Mouse (Mus musculus): ENCODE measurements around the gene Canx. TPM values are rescaled to one million over a fixed set of nuclear protein-coding genes. Genes with fewer than 3 reads are reported as not detected.

Gene Canx
- total and polyA plus RNA-seq, 3 experiments = 575 to 627 (median 607) TPM

DNA sequence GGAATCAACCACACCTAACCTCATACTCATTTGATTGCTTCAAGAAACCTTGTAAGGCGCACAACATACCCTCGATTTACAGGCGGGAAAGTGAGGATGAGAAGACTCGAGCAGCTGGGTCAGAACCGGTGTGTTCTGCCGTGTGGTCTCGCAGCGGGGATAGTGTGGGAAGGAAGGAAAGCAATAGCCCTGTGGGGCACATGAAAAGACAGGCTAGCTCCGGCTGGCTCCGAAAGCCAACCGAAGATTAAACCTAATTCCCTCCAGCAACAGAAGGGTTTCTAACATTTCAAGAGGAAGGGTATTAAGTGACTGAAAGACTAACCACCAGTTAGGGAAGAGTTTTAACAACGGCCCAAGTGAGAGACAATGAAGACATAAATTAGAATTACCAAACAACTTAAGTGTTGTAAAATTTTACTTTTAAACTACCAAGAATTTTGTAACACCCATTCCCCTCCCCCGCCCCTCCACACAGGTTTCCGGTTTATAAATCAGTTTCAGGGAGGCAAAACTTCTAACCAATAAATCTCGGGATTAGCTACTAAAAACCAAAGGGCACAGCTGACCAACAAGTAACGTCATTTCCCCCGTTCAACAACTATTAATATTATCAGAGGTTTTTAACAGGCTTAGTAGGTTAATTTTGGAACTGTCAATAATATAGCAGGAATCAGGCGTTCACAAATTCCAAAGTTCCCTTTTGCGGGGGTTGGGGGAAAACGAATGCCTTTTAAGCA is 34.8 kb downstream of the Canx start:
- H3K79me2 ChIP-seq (replicated peaks; ENCODE audit: control insufficient read depth, extremely low read depth, insufficient read depth, poor library complexity, severe bottlenecking) = peaks cover 43% of the 10 kb centered on the region
- H3K27ac ChIP-seq (ENCODE audit: insufficient read depth, low read depth) = no peak overlapping the region
- H3K36me3 ChIP-seq (replicated peaks in 1 of 2; ENCODE audit: control insufficient read depth in 1 of 2, insufficient read depth in 1 of 2, low read length in 1 of 2) = peaks cover 31 to 60% of the 10 kb centered on the region in 2 experiments
- dilution Hi-C loops (cut with MboI; ENCODE audit: extremely low pct_ligation_motif_present, extremely low pct_unique_long_range_greater_than_20kb, low sequenced_read_pairs) = no loop called here
- no peaks in the 10 kb centered on the region for H3K27me3 ChIP-seq (replicated peaks)
- TF ChIP-seq MAFK (IDR thresholded peaks at IDR 0.05; ENCODE audit: insufficient replicate concordance, low read length) (no peak), ELF1 (IDR thresholded peaks at IDR 0.05; ENCODE audit: low read depth, low read length) (0 out of 2 replicates have a peak, but pooled peaks have one; percentile 25), IRF4 (IDR thresholded peaks at IDR 0.05; ENCODE audit: low read depth, low read length) (0 out of 2 replicates have a peak, but pooled peaks have one; percentile 15), POLR2AphosphoS2 (IDR thresholded peaks at IDR 0.05; ENCODE audit: low read depth, low read length) (no peak), POLR2A (IDR thresholded peaks at IDR 0.05; ENCODE audit: low read depth, low read length) (no peak), ZNF384 (IDR thresholded peaks at IDR 0.05; ENCODE audit: low read depth, low read length) (no peak), RAD21 (IDR thresholded peaks at IDR 0.05; ENCODE audit: low read depth, low read length) (no peak), NRF1 (IDR thresholded peaks at IDR 0.05; ENCODE audit: low read depth, low read length) (no peak), TBP (conservative IDR thresholded peaks at IDR 0.05; ENCODE audit: low read depth, low read length) (no peak), ZC3H11A (IDR thresholded peaks at IDR 0.05; ENCODE audit: low read depth, low read length) (no peak), EP300 (IDR thresholded peaks at IDR 0.05; ENCODE audit: low read length) (no peak), JUN (IDR thresholded peaks at IDR 0.05; ENCODE audit: insufficient read depth, low read depth, low read length) (no peak), JUND (conservative IDR thresholded peaks at IDR 0.05; ENCODE audit: low read depth, low read length) (no peak), BHLHE40 (IDR thresholded peaks at IDR 0.05; ENCODE audit: low read depth, low read length) (no peak), E2F4 (IDR thresholded peaks at IDR 0.05; ENCODE audit: insufficient replicate concordance, low read depth, low read length) (no peak), HCFC1 (IDR thresholded peaks at IDR 0.05; ENCODE audit: low read depth, low read length) (no peak; the same call in 1 of the 2 replicates), MXI1 (IDR thresholded peaks at IDR 0.05; ENCODE audit: low read depth, low read length) (no peak; the same call in 1 of the 2 replicates), SMC3 (IDR thresholded peaks at IDR 0.05; ENCODE audit: low read depth, low read length) (no peak), TCF12 (IDR thresholded peaks at IDR 0.05; ENCODE audit: low read depth, low read length) (no peak), CHD1 (IDR thresholded peaks at IDR 0.05; ENCODE audit: low read depth, low read length) (no peak), MAZ (IDR thresholded peaks at IDR 0.05; ENCODE audit: low read depth, low read length) (0 out of 2 replicates have a peak, but pooled peaks have one; percentile 18), CHD2 (IDR thresholded peaks at IDR 0.05; ENCODE audit: low read length) (peak; percentile 44; the same call in 1 of the 2 replicates), ETS1 (conservative IDR thresholded peaks at IDR 0.05; ENCODE audit: low read depth, low read length) (0 out of 2 replicates have a peak, but pooled peaks have one; percentile 16), USF1 (IDR thresholded peaks at IDR 0.05; ENCODE audit: low read depth, low read length) (no peak), ZKSCAN1 (IDR thresholded peaks at IDR 0.05; ENCODE audit: borderline replicate concordance, low read depth, low read length) (no peak), MAX (IDR thresholded peaks at IDR 0.05; ENCODE audit: low read length) (no peak), KAT2A (IDR thresholded peaks at IDR 0.05; ENCODE audit: insufficient replicate concordance, low read length) (no peak), USF2 (conservative IDR thresholded peaks at IDR 0.05; ENCODE audit: low read depth, low read length) (no peak), PAX5 (IDR thresholded peaks at IDR 0.05; ENCODE audit: low read length) (no peak), NELFE (IDR thresholded peaks at IDR 0.05; ENCODE audit: low read depth, low read length) (no peak), CTCF (conservative IDR thresholded peaks at IDR 0.05 in 1 of 2, IDR thresholded peaks at IDR 0.05 in 1 of 2; ENCODE audit: low read depth in 2 of 2, low read length in 2 of 2) (no peak), SIN3A (IDR thresholded peaks at IDR 0.05; ENCODE audit: low read length) (0 out of 2 replicates have a peak, but pooled peaks have one; percentile 50), GABPA (IDR thresholded peaks at IDR 0.05; ENCODE audit: insufficient replicate concordance, low read depth, low read length) (no peak)
- H3K9me3 ChIP-seq (replicated peaks; ENCODE audit: low read length) = peaks cover 7% of the 10 kb centered on the region
- in situ Hi-C loops (cut with MboI; ENCODE audit: low pct_ligation_motif_present, low pct_unique_long_range_greater_than_20kb, low sequenced_read_pairs) = no loop called here
- H3K4me1 ChIP-seq (ENCODE audit: control insufficient read depth in 1 of 2, insufficient read depth in 2 of 2) = peaks cover 16 to 57% of the 10 kb centered on the region in 2 experiments
- H3K9ac ChIP-seq (ENCODE audit: insufficient read depth, low read depth) = peak overlapping the region; percentile 94
- DNase-seq (ENCODE audit: extremely low read depth) = no peak
- H3K4me2 ChIP-seq (ENCODE audit: insufficient read depth, low read depth, poor library complexity, severe bottlenecking) = peak overlapping the region; percentile 92
- H3K4me3 ChIP-seq (replicated peaks in 1 of 3; ENCODE audit: low read depth in 2 of 3, low read length in 2 of 3, poor library complexity in 1 of 3) = peak overlapping the region; percentile 75 to 99 (median 92)

Measured in CH12.LX (cell line).